Mouse (Mus musculus) ES-Bruce4 (cell line): ENCODE data around the gene Dnajc5. TPM values are rescaled to one million over a fixed set of nuclear protein-coding genes. Genes with fewer than 3 reads are reported as not detected.

Source experiments
- H3K27ac ChIP-seq: 2 replicates; pipeline ENCODE4 v1.5.1; 2012; ENCODE audit warnings: low read length, inconsistent platforms; ENCODE audit not compliant: insufficient read depth
- H3K27me3 ChIP-seq: 2 replicates; pipeline ENCODE4 v1.6.1; 2012; ENCODE audit warnings: mild to moderate bottlenecking, low read length, inconsistent platforms; ENCODE audit not compliant: control insufficient read depth, poor library complexity, insufficient read depth, severe bottlenecking
- H3K36me3 ChIP-seq: 2 replicates; pipeline ENCODE4 v1.6.1; 2012; ENCODE audit warnings: inconsistent platforms, mild to moderate bottlenecking, low read length, moderate library complexity; ENCODE audit not compliant: control insufficient read depth, poor library complexity, insufficient read depth, severe bottlenecking
- H3K4me1 ChIP-seq: one replicate; pipeline ENCODE4 v1.8.1; 2011; ENCODE audit warnings: low read length; ENCODE audit not compliant: control insufficient read depth, insufficient read depth
- H3K4me3 ChIP-seq: 2 replicates; pipeline ENCODE4 v1.5.1; 2011; ENCODE audit warnings: low read depth, mild to moderate bottlenecking, low read length
- H3K9ac ChIP-seq: 2 replicates; pipeline ENCODE4 v1.6.1; 2012; ENCODE audit warnings: low read depth, mild to moderate bottlenecking, inconsistent platforms; ENCODE audit not compliant: poor library complexity, severe bottlenecking
- H3K9me3 ChIP-seq: replicated peaks from 2 replicates; pipeline ENCODE4 v1.6.1; 2012; ENCODE audit warnings: mild to moderate bottlenecking, low read length, inconsistent platforms; ENCODE audit not compliant: control insufficient read depth, poor library complexity, insufficient read depth, severe bottlenecking
- CTCF ChIP-seq: IDR thresholded peaks from one replicate; pipeline ENCODE4 v1.8.1; 2011; ENCODE audit warnings: low read depth, low read length
- EP300 ChIP-seq: IDR thresholded peaks from 2 replicates; pipeline ENCODE4 v1.6.1; 2011; ENCODE audit warnings: low read depth, low read length; ENCODE audit not compliant: insufficient read depth
- POLR2A ChIP-seq: IDR thresholded peaks from one replicate; pipeline ENCODE4 v1.8.1; 2011; ENCODE audit warnings: low read length; ENCODE audit not compliant: insufficient read depth
- polyA plus RNA-seq: library from polyadenylated mRNA; stranded (reverse); fragments of >200 nt; gene quantifications from 2 replicates; pipeline ENCODE4 v1.2.4, GENCODE M21; 2011; ENCODE audit warnings: low read depth; ENCODE audit not compliant: missing spikeins, insufficient read depth, insufficient read length

Gene Dnajc5
- polyA plus RNA-seq, 1 experiment: 59.0 TPM

GRCm38 (mm10) chr2:181546142-181546541, 25.9 kb downstream of the Dnajc5 start:
- H3K27me3 ChIP-seq: no peaks in the 10 kb centered on the region
- H3K4me1 ChIP-seq: no peaks in the 10 kb centered on the region
- H3K9ac ChIP-seq: no peak overlapping the region
- H3K27ac ChIP-seq: no peak overlapping the region
- no peaks in the 10 kb centered on the region for H3K9me3 ChIP-seq
- TF ChIP-seq POLR2A (no peak), CTCF (no peak), EP300 (no peak)
- H3K4me3 ChIP-seq: no peak overlapping the region
- peaks cover 41% of the 10 kb centered on the region for H3K36me3 ChIP-seq

GRCm38 (mm10) chr2:181548227-181548626, 27.9 kb downstream of the Dnajc5 start:
- H3K4me1 ChIP-seq: no peaks in the 10 kb centered on the region
- H3K27ac ChIP-seq: no peak overlapping the region
- no peak for TF ChIP-seq EP300
- TF ChIP-seq CTCF: no peak
- TF ChIP-seq POLR2A: no peak
- H3K27me3 ChIP-seq: no peaks in the 10 kb centered on the region
- H3K9ac ChIP-seq: no peak overlapping the region
- H3K36me3 ChIP-seq: peaks cover 51% of the 10 kb centered on the region
- H3K9me3 ChIP-seq: no peaks in the 10 kb centered on the region
- no peak overlapping the region for H3K4me3 ChIP-seq

- H3K36me3 ChIP-seq: peaks cover 51% of the 10 kb centered on the region
- H3K27me3 ChIP-seq: no peaks in the 10 kb centered on the region
- TF ChIP-seq CTCF: no peak
- H3K9me3 ChIP-seq: no peaks in the 10 kb centered on the region
- no peak overlapping the region for H3K4me3 ChIP-seq
- H3K27ac ChIP-seq: no peak overlapping the region
- H3K4me1 ChIP-seq: no peaks in the 10 kb centered on the region
- no peak overlapping the region for H3K9ac ChIP-seq
Observed at GRCm38 (mm10) chr2:181548682-181549081, 28.4 kb downstream of the Dnajc5 start.

GRCm38 (mm10) chr2:181550233-181550632, 29.9 kb downstream of the Dnajc5 start:
- Histone ChIP-seq H3K4me3 (no peak overlapping the region), H3K4me1 (no peaks in the 10 kb centered on the region), H3K36me3 (peaks cover 51% of the 10 kb centered on the region), H3K27me3 (no peaks in the 10 kb centered on the region), H3K9me3 (no peaks in the 10 kb centered on the region), H3K27ac (no peak overlapping the region), H3K9ac (no peak overlapping the region)
- TF ChIP-seq POLR2A (no peak), CTCF (no peak), EP300 (no peak)

GRCm38 (mm10) chr2:181553772-181554171, 33.5 kb downstream of the Dnajc5 start:
- H3K4me1 ChIP-seq: no peaks in the 10 kb centered on the region
- no peak overlapping the region for H3K9ac ChIP-seq
- TF ChIP-seq POLR2A (no peak), CTCF (no peak), EP300 (no peak)
- peaks cover 29% of the 10 kb centered on the region for H3K36me3 ChIP-seq
- H3K27me3 ChIP-seq: no peaks in the 10 kb centered on the region
- no peak overlapping the region for H3K4me3 ChIP-seq
- no peaks in the 10 kb centered on the region for H3K9me3 ChIP-seq
- H3K27ac ChIP-seq: no peak overlapping the region

GRCm38 (mm10) chr2:181567338-181567737, 47.1 kb downstream of the Dnajc5 start:
- H3K9me3 ChIP-seq: no peaks in the 10 kb centered on the region
- H3K4me3 ChIP-seq: no peak overlapping the region
- no peaks in the 10 kb centered on the region for H3K36me3 ChIP-seq
- no peaks in the 10 kb centered on the region for H3K27me3 ChIP-seq
- H3K4me1 ChIP-seq: no peaks in the 10 kb centered on the region
- no peak overlapping the region for H3K9ac ChIP-seq
- H3K27ac ChIP-seq: no peak overlapping the region
- TF ChIP-seq POLR2A (no peak), EP300 (no peak), CTCF (no peak)
